Mouse (Mus musculus) cerebellum, adult 2 months (tissue): ENCODE results near the gene Fgd2.

Source experiments
- CTCF ChIP-seq: fragments of 200-500 bp; IDR thresholded peaks from 2 replicates; pipeline ENCODE4 v1.5.1; 2011; ENCODE audit warnings: low read depth, mild to moderate bottlenecking, control low read depth, low read length, moderate library complexity, borderline replicate concordance; ENCODE audit not compliant: insufficient read depth
- POLR2A ChIP-seq: fragments of 200-500 bp; IDR thresholded peaks from 2 replicates; pipeline ENCODE4 v1.6.1; 2011; ENCODE audit warnings: low read length, control low read depth, borderline replicate concordance; ENCODE audit not compliant: insufficient read depth

GRCm38 (mm10) chr17:29415761-29416662, 55.3 kb downstream of the Fgd2 start:
- TF ChIP-seq CTCF (no peak), POLR2A (no peak)
